Mouse (Mus musculus): ENCODE measurements at regions not wholly inside any gene's neighbourhood (a gene's known extent, or its start where the extent isn't known, plus 50 kb on each side); places are given as distances from the start of the nearest gene placed in this dataset.

DNA sequence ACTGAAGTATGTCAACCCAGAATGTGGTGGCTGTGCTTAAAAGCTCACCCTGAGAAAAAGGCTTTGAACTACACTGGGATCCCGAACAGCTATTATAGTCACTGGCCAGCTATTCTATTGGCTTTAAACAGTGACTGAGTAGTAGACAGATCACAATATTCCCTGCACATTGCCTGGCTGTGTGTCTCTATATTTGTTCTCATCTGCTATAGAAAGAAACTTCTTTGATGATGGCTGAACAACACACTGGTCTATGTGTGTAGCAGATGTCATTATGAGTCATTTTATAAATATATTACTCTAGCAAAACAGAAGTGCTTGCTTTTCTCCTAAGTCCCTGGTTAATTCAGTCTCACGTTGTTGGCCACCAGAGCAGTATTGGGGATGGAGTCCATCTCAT, 152.1 kb upstream of the Slco6d1 start:
- DNase-seq (ENCODE audit: low spot score) = no peak

DNA sequence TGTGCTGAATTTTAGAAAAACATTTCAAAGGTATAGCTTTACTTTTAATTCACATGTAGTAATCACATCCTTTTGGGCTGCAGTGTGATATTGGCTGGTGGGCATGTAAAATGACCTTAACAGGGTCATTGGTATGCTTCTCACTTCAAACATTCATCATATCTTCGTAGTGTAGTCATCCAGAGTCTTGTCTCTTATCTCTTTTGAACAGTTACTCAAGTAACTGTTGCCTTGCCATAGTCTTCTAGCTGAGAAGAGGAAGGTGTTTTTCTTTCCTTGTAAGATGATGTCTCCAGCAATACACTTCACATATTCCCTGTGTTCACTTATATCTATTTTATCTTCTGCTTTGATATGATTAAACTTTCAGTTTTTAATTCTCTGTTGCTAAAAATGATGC, 150.7 kb upstream of the Slco6d1 start:
- DNase-seq (ENCODE audit: low spot score) = no peak

DNA sequence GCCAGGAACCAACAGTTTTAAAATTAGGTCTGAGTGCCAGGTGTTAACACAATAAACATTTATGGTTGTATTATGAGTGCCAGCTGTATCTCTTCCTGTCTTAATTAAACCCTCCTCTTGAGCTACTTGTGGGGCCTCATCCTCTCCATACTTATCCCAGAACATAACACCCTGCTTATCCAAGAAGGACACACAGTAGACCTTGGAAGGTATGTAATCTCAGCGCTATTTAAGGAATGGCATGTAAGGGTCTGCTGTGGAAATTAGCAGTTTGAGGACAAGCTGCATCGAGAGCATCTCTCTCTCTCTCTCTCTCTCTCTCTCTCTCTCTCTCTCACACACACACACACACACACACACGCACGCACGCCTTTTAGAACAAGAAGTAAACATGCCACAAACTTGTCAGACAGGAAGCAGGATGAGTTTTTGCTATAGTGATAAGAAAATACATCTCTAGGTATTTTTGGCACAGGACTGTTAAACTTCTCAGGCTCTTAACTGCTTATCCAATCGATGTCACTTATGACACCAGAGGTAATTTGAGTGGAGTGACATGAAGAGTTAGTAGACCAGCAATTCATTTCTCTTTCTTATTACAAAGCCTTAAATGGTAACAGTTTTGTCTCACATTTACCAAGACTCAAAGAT, 146.8 kb upstream of the Slco6d1 start:
- DNase-seq (ENCODE audit: low spot score) = no peak

DNA sequence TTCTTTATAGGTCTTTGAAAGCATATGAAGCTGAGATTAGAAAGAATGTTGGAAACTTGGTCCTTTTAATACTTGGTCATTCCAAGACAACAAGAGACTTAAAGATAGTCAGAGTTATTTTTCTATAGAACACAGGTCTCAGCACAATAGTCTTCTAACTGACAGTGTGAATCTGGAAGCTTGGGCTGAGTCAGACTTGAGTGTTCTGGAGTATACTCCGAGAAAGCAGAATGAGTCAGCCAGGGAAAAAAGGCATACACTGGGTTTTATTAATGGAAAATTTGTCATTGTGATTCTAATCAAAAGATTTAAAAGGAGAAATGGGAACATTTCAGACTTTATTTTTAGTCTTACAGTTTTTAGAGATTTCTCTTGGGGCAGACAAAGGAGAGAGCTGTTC, 145.4 kb upstream of the Slco6d1 start:
- DNase-seq (ENCODE audit: low spot score) = no peak

GRCm38 (mm10) chr1:98279446-98280048, 141.4 kb upstream of the Slco6d1 start:
- no peak for DNase-seq (ENCODE audit: low spot score)

GRCm38 (mm10) chr1:98280263-98281052, 140.5 kb upstream of the Slco6d1 start:
- DNase-seq (ENCODE audit: low spot score) = no peak

DNA sequence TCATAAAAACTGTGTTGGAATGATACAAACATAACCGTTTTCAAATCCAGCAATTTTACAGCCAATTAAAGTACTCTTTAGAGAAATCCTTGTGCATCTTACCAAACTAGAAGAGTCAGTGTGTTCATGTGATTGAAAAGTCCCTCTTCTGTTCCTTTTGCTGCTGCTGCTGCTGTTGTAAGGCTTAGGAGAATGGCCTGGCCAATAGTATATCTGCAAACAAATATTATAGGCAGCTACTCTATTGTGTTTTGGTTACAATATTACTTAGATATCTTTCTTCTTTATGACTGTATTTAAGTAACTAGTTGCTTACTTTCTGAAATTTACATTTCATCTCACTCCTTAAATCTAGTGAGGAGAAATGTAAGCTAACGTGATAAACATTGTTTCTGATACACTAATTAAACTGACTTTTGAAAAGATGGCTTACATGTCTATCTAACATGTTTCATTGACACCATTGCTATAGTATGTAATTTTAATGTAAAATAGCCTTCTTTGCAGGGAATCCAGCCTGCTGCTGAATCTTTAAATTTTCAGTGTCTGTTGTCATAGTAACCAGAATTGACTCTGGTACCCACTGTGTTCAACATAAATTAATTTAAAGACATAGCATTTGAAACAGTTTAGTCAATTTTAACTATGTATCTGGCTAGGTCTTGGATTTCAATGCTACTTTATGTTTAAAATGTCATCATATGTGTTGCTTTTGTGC, 139.7 kb upstream of the Slco6d1 start:
- DNase-seq (ENCODE audit: low spot score) = no peak

GRCm38 (mm10) chr1:98281771-98282149, 139.2 kb upstream of the Slco6d1 start:
- DNase-seq (ENCODE audit: low spot score) = no peak

DNA sequence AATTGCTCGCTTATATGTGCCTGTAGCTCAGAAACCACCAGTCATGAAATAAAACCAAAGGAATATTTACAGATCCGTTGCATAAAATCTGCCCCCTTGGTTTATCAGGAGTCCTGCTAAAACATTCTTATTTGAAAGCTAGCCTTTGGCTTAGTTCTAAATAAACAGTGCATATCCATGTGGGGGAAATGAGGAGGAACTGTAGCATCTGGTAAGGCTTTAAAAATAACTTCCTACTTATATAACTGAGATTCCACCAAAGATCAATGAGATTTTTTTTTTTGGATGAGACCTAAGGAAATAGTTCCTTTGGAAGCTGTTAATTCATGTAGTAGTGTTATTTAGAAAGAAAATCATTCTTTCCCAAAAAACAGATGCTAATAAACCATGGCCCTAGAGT, 117.8 kb upstream of the Slco6d1 start:
- DNase-seq (ENCODE audit: low spot score) = no peak

GRCm38 (mm10) chr1:98306363-98306762, 114.6 kb upstream of the Slco6d1 start:
- no peak for DNase-seq (ENCODE audit: low spot score)

GRCm38 (mm10) chr1:98307519-98307918, 113.4 kb upstream of the Slco6d1 start:
- no peak for DNase-seq (ENCODE audit: low spot score)

GRCm38 (mm10) chr1:98309894-98310293, 111.0 kb upstream of the Slco6d1 start:
- no peak for DNase-seq (ENCODE audit: low spot score)

GRCm38 (mm10) chr1:98350095-98350549, 70.8 kb upstream of the Slco6d1 start:
- DNase-seq (ENCODE audit: low spot score) = peak; percentile 72

GRCm38 (mm10) chr1:98350725-98351124, 70.2 kb upstream of the Slco6d1 start:
- DNase-seq (ENCODE audit: low spot score) = no peak

- DNase-seq (ENCODE audit: low spot score) = no peak
These were observed 69.4 kb upstream of the Slco6d1 start for GRCm38 (mm10) chr1:98351530-98351929.

Measured in adipocyte (in vitro differentiated cells).